ENCODE assay signal across 15 mouse cellular contexts in the genomic region with DNA sequence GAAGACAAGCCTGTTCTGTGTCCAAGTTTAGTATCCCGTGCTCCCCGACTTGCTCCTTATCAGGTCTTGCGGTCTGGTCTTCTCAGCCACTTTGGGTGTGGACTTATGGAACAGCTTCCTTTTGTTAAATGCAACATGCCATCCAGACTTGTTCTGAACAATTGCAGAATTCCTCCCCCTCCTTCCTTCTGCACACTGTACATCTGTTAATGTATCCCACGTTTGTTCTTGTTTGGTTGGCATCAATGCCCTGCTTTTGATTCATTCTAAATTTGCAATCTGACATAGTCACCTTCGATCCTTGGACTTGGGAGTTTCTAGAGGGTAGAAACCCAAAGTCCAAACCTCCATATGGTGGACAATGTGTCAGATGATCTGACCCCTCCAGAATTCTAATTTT. TPM values are rescaled to one million over a fixed set of nuclear protein-coding genes. Genes with fewer than 3 reads are reported as not detected.
"Had no signal": no experiment of that assay in that cellular context is flagged by ENCODE, and none has a peak within 500 bp of the region (broad histone marks: within the 10 kb centered on the region; RNA-seq: fewer than 3 reads in every experiment).

No protein-coding gene starts in this region.

- DNase-seq: gastrocnemius, adult 2 months; gastrocnemius, postnatal 10 days; gastrocnemius, postnatal 25 days; heart, adult 2 months; heart, postnatal 10 days; heart, postnatal 4 days; kidney, adult 18-20 months; kidney, adult 8-10 months; kidney, postnatal 10 days; kidney, postnatal 25 days; kidney, postnatal 4 days; left cerebral cortex, postnatal 4 days; liver, embryonic 13.5 days; liver, postnatal 0 days had no signal

RNA-seq across cellular contexts. Expression of a gene that starts 6.9 kb away (rescaled TPM):
- total RNA-seq: granulocyte monocyte progenitor cell, adult 5-6 weeks had no signal
